Mouse (Mus musculus): ENCODE results near the gene Slc25a41. TPM values are rescaled to one million over a fixed set of nuclear protein-coding genes. Genes with fewer than 3 reads are reported as not detected.

Slc25a41 gene
- not detected in 2 replicates for polyA plus RNA-seq (2012; rRNA removed)

DNA sequence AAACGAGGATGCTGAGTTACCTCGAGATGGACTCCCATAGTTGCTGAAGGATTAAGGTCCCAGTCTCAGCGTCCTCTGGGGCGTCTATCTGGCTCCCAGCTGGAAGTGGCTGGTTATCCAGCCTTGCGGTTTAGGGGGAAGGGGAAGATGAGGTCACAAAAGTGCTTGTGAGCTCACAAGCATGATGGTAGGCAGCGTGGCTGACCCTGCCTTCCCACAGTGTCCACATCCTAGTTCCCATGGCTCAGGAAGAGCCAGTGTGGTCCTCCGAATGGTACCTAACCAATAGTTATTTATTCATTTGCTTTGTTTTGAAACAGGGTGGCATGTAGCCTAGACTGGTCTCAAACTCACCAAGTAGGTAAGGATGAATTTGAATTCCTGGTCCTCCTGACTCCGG, at the start of gene Slc25a41:
Slc25a41 (minus strand) TSS at position 101 of the 400 bp plus-strand sequence.
- DNase-seq (ENCODE audit: low read depth, low spot score): no peak
- 68% methylated on average over 8 of the region's 8 CpGs for WGBS

DNA sequence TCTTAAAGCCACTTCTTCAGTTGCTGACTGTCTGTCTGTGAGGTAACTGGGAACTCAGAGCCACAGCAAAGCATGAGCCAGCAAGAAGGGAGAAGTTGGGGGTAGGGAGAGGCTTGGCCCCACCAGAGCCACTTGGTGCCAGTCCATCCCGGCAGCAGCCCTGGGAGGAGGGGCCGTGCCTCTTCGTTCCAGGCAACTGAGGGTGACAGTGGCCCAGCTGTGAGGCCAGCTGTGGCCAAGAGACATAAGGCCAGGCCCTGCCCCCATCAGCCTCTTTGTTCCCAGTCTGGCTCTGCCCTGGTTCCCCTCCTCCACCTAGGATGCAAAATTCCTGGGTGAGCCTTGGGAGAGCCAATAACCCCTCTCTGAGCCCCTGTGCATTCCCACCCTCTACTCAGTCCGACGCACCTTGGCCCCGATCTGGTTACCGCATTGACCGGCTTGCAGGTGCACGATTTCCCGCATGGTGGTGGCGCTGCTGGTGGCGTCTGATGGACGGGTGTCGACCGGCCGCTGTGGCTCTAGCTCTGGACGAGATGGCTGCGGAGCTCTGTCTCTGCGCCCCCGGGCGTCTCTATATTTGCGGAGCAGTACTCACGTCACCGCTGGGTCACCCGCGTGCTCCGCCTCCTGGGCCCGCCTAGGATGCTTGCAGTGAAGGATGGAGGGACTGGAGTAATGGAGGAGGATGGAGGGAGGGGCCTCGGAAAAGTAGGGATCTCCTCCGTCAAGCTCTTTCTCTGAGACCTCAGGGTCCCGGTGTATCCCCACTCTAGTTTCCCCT, 45.8 kb upstream of the Slc25a41 start, which contains the start of gene Tubb4a:
Tubb4a (minus strand) TSS at position 734 of the 784 bp plus-strand sequence.
- 7% methylated on average over 31 of the region's 31 CpGs for WGBS
- DNase-seq (ENCODE audit: low read depth, low spot score): no peak

DNA sequence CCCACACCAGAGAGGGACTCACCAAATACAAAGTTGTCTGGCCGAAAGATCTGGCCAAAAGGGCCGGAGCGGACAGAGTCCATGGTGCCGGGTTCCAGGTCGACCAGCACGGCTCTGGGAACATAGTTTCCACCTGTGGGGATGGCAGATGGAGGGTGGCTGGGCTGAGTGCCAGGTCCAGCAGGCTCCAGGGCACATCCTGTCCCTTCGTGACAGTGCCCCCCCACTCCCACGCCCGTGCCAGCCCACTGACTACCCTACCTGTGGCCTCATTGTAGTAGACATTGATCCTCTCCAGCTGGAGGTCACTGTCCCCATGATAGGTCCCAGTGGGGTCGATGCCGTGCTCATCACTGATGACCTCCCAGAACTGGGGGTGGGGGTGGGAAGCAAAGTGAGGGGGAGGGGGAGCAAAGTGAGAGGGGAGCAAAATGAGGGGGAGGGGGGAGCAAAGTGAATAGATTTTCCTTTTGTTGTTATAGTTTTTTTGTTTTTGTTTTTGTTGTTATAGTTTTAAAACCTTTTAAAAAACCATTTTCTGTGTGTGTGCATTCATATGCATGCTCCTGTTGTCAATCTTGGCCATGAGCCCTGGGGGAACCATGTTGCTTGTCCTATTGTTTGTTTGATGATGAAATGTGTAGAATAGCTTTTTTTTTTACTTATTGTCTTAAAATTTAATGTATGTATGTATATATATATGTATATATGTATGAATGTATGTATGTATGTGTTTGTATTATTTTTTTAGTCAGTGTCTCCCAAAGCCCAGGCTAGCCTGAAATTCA, 44.7 kb upstream of the Slc25a41 start:
- 81% methylated on average over 11 of the region's 11 CpGs for WGBS
- DNase-seq (ENCODE audit: low read depth, low spot score): no peak

DNA sequence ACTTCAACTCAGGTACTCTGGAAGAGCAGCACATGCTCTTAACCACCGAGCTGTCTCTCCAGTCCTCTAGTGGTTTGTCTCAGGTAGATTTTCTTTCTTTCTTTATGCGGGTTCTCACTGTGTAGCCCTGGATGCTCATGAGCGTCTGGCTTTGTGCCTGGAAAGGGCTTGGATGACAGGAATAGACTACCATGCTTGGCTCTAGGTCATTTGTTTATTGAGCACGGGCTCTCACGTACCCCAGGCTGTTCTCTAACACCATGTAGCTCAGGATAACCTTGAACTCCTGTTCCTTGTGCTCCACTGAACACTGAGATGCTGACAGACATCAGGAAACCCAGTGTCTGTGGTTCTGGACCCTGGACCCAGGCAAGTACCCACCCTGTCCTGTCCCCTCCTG, 41.0 kb upstream of the Slc25a41 start:
- 70% methylated on average over 5 of the region's 5 CpGs for WGBS

DNA sequence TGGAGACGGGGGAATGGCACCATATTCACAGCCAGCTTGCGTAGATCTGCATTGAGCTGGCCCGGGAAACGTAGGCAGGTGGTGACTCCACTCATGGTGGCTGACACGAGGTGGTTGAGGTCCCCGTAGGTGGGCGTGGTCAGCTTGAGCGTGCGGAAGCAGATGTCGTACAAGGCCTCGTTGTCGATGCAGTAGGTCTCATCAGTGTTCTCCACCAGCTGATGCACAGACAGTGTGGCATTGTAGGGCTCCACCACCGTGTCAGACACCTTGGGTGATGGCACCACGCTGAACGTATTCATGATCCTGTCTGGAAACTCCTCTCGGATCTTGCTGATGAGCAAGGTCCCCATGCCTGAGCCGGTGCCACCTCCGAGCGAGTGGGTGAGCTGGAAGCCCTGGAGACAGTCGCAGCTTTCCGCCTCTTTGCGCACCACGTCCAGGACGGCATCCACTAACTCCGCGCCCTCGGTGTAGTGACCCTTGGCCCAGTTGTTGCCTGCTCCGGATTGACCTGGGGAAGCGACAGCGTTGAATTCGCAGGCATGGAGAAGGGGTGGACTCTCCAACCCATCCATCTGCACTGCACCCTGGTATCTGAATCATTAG, 39.9 kb upstream of the Slc25a41 start:
- WGBS: 93% methylated on average over 31 of the region's 31 CpGs
- no peak for DNase-seq (ENCODE audit: low read depth, low spot score)

More for the DNA sequence above, 41.0 kb upstream of the Slc25a41 start:
- no peak for DNase-seq (ENCODE audit: low read depth, low spot score)

DNA sequence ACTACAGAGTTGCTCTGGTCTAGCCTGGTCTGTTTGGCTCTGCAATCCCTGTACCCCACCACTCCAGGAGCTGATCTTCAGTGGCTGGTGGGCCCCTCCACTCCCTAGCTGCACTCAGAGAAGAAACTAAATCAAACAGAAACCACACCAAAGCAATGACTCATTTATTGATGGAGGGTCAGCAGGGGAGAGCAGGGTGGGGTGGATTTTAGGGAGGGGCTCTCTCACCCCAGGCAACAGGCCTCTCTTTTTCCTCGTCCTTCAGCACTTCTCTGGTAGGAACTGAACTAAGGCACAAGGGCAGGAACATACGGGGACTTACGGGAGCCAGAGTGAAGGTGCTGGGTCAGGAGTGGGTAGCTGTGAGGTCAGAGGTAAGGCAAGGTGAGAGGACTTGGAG, 38.5 kb upstream of the Slc25a41 start:
- WGBS: 42% methylated on average over 3 of the region's 3 CpGs
- DNase-seq (ENCODE audit: low read depth, low spot score): no peak

DNA sequence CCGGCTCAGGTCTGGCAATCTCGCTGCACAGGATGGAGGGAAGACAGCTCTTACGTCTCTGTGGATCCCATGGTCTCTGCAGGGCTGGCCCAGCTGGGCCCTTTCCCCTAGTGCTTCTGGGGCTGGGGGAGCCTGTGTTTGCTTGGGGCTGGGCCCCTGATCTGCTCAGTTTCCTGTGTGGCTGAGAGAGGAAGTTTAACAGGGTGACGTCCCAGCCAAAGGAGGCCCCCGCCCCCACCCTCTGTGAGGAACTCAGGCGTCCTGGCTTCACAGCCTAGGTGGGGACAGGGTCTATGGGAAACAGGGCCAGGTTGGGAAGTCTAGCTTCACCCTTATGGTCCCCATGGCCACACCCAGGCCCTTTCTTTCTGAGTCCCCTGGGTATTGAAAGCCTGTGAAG, 36.9 kb upstream of the Slc25a41 start, which contains the start of gene Dennd1c:
Dennd1c (minus strand) TSS at position 179 of the 400 bp plus-strand sequence.
- WGBS: 52% methylated on average over 6 of the region's 6 CpGs
- no peak for DNase-seq (ENCODE audit: low read depth, low spot score)

DNA sequence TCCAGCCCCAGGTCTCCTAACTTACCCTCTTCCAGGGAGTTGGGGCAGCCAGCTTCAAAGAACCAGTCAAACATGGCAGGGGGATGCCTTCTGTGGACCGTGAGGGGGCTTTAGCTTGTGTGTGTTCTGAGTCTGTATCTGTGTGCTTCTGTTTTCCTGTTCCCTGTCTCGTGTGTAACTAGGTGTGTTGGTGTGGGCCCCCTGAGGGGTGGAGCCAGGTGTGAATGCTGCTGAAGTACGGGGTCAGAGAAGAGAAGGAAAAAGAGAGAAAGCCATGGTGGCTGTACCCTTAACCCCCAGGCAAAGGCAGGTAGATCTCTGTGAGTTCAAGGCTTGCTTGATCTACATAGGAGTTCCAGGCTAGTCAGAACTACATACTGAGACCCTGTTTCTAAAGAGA, 35.5 kb upstream of the Slc25a41 start:
- DNase-seq (ENCODE audit: low read depth, low spot score): no peak
- 38% methylated on average over 3 of the region's 3 CpGs for WGBS

DNA sequence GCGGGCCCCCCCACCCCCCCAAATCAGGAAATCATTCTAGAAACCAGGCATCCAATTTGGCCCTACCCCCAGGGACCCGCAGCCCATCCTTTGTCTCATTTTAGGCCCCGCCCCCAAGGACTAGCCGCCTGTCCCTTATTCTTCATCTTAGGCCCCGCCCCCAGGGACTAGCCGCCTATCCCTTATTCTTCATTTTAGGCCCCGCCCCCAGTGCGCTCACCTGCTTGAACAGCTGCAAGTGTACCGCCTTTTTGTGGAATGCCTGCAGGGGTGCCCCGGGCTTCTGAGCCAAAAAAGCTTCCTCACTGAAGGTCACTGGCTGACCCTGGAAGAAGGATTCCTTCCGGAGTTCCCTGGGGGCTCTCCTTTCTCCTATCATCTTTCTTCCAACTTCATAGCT, 29.2 kb upstream of the Slc25a41 start:
- 11% methylated on average over 11 of the region's 11 CpGs for whole genome bisulfite sequencing
- DNase-seq (ENCODE audit: low read depth, low spot score): no peak

DNA sequence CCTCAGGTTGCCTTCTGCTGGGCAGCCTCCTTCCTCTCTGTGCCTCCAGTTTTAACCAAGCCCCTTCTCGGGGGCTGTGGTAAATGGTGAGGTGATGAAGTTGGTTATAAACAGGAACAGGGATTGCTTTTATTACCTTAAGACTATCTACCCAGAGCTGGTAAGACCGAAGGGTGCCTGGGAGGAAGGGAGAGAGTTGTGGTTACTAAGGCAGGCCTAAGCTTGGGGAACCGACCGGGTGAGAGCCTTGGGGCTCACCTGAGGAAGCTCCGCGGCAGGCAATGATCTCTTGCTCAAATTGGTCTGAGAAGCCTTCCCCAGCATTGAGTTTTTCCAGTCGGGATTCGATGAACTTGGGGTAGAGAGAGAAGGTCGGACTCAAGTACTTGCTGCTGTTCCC, 28.8 kb upstream of the Slc25a41 start:
- WGBS: 13% methylated on average over 9 of the region's 9 CpGs
- DNase-seq (ENCODE audit: low read depth, low spot score): no peak

DNA sequence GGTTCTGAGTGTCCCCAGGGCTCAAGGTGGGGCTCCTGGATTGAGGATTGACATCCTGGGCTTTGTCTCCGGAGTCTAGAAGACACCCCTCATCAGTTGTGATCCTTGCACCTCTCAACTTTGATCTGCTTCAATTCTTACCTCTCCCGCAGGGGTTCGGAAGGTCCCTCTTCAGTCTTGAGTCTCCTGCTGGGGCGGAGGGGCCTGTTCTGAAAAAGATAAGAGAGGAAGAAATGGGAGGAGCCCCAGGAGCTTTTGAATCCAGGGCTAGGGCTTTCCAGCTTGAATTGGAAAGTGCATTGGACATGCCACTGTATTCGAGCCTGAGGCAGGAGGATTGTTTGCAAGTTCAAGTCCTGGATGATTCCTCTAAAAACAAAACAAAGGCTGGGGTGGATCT, 25.5 kb upstream of the Slc25a41 start:
- 76% methylated on average over 5 of the region's 5 CpGs for WGBS
- DNase-seq (ENCODE audit: low read depth, low spot score): no peak

DNA sequence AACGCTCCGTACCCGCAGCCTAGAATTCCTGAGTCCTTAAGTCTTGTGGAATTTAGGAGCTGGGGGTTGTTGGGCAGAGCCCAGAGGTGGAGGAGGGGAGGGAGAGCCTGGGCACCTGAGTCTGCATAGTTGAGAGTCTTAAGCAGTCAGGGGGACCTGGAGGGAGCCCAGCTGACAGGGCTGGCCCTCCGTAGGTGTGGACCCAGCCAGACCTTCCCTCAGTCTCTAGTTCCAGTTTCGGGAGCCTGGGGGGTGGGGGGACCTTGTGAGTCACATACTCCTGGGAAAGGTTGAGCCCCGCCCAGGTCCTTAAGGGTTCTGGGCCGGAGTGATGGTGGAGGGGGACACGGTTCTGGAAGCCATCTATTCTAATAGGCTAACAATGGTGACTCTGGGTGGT, 21.6 kb upstream of the Slc25a41 start:
- 15% methylated on average over 8 of the region's 8 CpGs for WGBS
- DNase-seq (ENCODE audit: low read depth, low spot score): no peak

DNA sequence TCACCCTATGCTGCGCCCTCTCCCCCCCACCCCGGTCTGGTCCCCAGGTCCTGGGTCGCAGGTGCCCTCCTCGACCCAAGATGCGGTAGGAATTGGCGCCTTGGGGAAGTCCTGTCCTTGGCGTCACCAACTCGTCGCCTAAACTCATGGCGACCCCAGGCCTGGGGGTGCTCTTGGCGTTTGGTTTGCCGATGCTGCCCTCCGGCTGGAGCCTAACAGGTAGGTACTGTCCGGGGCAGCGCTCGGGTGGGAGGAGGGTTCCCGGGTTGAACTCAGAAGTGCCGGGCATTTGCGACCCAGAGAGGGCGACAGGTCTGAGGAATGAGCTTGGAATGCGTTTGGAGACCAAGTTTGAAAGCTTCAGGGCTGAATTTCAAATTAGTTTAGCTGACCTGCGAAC, 21.1 kb upstream of the Slc25a41 start:
- 2% methylated on average over 22 of the region's 22 CpGs for WGBS

DNA sequence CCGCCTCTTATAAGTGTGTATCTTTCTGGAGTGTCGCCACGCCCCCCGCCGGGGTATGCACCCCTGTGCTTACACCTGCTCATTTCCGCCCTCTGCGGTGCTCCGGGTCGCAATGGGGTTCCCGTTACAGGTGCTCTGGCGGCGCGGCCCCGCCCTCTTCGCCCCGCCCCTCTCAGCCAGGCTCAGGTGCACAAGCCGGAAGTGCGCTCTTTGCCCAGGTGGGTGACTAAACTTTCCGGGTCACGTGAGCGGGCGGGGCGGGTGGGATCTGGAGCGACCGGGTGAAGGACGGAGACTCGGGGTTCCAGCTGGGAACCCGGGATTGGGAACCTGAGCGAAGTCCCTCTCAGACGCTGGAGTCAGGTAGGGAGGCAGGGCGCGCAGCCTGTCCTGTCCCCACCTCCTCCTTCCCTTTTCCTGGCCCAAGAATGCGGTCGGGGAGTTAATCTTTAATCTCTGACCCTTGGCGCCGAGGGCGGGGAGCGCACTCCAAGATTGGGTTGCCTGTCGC, 20.6 kb upstream of the Slc25a41 start:
- WGBS: 1% methylated on average over 39 of the region's 39 CpGs

More for the DNA sequence above, 21.1 kb upstream of the Slc25a41 start:
- DNase-seq (ENCODE audit: low read depth, low spot score): no peak

DNA sequence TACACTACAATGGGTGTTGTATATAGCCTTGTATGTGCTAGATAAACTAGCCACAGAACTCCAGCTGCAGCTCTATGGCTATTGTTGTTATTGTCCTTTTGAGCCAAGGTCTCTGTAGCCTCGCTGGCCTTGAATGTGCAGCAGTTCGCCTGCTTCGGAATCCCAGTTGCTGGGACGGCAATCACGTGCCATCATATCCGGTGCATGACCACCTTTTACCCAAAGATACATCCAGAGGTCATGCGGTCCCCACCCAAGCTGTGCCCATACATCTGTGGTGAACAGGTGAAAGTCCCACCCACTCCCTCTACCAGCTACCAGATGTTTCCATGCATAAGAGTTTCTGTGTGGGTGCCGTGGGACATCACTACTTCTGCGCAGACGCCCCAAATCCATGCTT, 19.6 kb upstream of the Slc25a41 start:
- WGBS: 21% methylated on average over 10 of the region's 10 CpGs
- DNase-seq (ENCODE audit: low read depth, low spot score): peak; percentile 42

More for the DNA sequence above, 20.6 kb upstream of the Slc25a41 start:
- DNase-seq (ENCODE audit: low read depth, low spot score): peak; percentile 86

DNA sequence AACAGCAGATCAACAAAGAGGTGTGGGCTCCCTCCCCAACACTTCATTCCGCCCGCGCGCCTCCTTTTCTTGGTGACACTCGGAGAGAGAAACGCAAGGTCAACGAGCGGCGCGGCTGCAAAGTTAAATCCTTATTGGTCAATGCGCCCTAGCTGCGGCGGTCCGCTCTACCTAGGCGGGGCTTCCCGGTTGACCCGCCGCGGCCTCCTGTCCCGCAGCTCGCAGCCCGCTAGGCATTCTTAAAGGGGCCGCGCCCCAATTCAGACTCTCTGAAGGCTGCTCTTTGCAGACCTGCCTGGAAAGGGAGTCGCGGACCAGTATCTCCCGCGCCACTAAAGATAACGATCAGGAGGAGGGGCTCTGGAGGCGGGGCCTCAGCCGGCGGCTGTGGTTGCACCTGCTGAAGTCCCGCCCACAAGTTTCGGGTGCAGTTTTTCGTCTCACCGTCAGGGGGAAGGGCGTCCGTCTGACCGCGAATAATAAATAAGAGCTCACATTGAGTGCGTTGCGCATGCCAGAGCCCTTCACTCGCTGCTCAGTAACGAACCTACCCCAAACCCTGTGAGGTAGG, 18.9 kb upstream of the Slc25a41 start:
- WGBS: under 1% methylated on average over 44 of the region's 44 CpGs
- DNase-seq (ENCODE audit: low read depth, low spot score): peak; percentile 93

DNA sequence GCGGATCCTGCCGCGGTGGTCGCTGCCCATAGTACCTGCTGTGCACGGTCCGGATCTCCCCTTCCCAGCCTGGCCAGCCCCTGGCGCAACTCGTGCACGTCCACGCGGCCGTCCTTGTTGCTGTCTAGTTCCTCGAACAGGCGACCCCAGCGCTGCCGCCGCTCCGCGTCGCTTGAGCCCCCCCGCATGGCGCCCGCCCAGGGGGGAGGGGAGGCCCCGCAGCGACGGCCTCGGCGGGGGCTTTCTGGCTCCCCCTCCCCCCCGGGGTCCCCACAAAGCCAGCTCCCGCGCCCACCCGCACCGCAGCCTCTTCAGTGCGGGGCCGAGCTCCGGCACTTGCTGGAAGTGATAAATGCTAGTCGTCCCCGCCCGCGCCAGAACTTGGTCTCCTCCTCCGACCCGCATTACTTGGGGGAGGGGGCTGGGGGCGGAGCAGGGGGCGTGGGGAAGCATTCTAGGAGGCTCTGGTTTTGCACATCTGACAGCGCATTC, 18.1 kb upstream of the Slc25a41 start, which contains the start of gene Slc25a23:
Slc25a23 (minus strand) TSS at position 378 of the 492 bp plus-strand sequence.
- 0% methylated on average over 34 of the region's 45 CpGs for WGBS
- no peak for DNase-seq (ENCODE audit: low read depth, low spot score)

DNA sequence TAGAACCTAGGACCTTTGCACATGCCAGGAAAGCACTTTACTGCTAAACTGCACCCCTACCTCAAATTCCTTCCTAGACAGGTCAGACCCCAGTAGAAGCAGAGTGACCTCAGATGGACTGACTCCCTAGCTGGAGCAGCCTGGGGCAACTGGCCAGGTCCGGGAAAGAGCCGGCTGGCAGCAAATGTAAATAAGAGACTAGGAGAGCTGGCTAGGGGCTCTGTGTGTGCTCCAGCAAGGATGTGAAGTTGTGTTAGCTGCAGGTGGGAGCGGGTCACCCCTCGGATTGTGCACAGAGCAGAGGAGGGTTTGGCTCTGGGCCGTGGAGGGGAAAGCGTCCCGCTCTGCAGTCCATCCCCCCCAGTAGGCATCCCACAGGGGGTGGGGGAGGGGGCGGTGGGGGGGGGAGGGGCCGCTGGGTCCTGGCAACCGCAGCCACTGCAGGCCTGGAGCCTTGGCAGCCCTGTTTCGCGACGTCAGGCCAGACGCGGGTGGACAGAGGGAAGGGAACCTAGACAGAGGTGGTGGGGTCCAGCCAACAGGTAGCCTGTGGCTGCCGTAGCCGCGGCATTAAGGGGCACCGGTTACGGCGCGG, 17.5 kb upstream of the Slc25a41 start, which contains the start of gene Crb3:
Crb3 (plus strand) TSS at position 215 of the 595 bp plus-strand sequence.
- WGBS: 5% methylated on average over 13 of the region's 22 CpGs
- no peak for DNase-seq (ENCODE audit: low read depth, low spot score)

DNA sequence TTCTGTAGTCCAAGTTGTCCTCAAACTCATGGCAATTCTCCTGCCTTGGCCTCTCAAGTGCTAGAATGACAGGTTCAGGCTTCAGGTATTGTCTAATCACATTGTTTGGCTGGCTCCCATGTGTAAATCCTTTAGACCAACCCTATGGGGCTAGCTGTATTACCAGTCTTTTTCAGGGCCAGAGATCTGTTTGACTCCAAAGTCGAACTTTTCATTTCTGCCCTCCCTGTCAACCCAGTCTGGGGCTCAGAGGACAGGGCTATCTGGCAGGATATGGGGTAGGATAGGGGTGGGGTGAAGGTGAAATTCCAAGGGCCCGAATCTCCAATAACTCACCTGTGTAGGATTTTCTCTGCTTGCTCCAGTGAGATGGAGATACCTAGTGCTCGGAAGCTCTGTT, 14.8 kb upstream of the Slc25a41 start:
- WGBS: 70% methylated on average over 3 of the region's 3 CpGs
- no peak for DNase-seq (ENCODE audit: low read depth, low spot score)

All from large intestine, adult 2 months (tissue).